Mouse (Mus musculus) CD8-positive naive resting alpha-beta T cell, adult 2 months (primary cell): ENCODE measurements around the gene Ctbp1.

ENCODE experiments used
- DNase-seq, 2 experiments: peaks; one replicate each; pipeline ENCODE4 v3.0.0; 2022; ENCODE audit warnings: low read depth in 2 of 2, low spot score in 2 of 2

The Ctbp1 gene

DNA sequence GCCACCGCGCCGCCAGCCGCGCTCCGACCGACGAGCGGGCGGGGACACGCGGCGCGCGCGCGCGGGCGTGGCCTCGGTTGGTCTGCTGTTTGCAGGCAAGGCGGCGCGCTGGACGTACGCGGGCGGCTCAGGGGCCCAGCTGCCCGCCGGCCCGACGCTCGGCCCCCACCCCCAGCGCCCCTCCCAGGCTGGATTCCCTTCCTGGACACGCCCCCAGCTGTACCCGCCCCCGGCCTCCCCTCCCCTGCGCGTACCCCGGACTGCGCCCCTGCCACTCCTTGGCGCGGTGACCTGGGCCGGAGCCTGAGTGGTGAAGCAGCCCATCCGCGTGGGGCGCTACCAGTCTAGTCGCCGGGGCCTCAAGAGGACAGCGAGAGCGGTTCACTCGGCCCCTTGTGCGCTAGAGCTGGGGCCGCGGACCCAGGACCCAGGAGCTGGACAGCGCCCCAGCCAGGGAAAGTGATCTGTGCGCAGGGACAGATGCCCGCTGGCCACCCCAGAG is at the start of gene Ctbp1:
Ctbp1 (minus strand) TSS at position 42 of the 502 bp plus-strand sequence.
- DNase-seq = peak; percentile 80 to 82

DNA sequence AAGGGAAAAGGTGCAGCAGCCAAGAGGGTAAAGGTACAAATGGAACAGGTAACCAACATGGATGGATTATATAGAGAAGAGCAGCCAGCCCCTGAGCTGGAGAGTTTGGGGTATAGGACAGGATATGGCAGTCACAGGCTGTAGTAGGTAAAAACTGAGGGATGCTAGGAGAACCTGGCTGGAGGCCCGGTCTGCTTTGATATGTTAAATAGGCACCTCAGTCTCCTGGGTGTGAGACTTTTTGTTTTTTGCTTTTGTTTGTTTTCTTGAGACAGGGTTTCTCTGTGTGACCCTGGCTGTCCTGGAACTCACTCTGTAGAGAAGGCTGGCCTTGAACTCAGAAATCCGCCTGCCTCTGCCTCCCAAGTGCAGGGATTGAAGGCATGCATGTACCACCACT is 49.7 kb upstream of the Ctbp1 start:
- no peak for DNase-seq

DNA sequence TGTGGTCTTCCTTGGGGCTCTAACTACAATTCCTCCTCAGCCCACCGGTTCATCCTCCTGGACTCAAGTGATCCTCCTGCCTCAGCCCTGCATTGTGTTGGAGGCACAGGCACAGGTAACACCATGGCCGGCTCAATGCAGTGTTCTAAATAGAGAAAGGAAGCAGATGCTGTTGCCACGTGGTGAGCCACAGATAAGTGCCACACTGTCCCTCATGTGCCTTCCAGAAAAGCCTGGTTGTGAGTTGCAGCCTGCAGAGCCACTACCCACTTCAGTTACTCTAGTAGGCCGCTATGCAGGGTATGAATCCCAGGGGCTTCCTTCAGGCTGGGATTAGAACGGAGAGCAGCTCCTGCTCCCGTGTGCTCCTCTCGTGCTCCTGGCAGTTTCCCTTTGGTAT is 37.4 kb upstream of the Ctbp1 start:
- DNase-seq = no peak

DNA sequence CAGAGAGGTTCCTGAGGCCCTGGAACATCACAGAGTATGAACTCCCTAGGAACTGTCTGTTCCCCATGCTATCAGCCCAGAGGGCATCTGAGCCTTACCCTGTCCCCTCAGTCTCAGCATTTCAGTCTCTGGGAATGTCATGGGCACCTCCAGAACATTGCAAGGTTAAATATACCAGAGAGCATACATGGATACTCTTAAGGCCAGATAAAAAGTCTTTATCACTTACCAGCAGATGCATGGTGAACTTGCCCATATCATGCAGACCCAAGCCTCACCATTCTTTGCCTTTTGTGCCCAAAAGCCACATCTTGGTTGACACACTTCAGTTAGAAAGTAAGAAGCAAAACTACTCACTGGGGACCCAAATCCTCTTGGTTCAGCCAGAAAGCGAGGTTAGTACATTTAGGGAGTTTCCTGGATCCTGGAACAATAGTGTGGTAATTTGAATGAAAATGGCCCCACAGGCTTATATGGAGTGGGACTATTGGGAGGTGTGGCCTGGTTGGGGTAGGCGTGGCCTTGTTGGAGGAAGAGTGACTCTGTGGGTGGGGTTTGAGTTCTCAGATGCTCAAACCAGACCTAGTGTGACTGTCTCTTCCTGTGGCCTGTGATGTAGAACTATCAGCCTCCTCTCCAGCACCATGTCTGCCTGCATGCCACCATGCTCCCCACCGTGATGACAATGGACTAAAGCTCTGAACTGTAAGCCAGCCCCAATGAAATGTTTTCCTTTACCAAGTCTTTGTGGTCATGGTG is 36.1 kb upstream of the Ctbp1 start:
- DNase-seq = no peak

DNA sequence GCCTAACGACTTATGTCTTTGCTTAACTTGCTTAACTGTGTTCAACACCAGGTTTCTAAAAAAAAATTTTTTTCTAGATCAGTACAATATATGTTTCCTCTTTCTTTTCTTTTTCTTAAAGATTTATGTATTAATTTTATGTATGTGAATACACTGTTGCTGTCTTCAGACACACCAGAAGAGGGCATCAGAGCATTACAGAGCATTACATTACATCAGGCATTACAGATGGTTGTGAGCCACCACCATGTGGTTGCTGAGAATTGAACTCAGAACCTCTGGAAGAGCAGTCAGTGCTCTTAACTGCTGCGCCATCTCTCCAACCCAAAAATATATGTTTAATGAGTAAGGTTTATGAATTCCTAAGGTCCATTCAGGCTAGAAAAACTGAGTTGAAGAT is 27.0 kb upstream of the Ctbp1 start:
- no peak for DNase-seq

DNA sequence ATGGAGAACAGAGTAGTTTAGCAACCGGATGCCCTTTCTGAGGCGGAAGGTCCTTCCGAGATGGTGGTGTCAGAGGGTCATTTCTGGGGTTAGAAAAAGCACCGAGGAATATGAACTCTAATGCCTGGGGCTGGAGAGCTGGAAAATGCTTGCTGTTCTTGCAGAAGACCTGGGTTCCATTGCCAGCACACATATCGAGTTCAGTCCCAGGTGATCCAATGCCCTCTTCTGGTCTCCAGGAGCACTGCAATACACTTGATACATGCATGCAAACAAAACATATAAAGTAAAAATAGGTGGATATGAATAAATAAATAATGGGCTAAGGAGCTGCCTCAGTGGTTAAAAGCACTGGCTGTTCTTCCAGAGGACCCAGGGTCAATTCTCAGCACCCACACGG is 22.4 kb upstream of the Ctbp1 start:
- DNase-seq = no peak

DNA sequence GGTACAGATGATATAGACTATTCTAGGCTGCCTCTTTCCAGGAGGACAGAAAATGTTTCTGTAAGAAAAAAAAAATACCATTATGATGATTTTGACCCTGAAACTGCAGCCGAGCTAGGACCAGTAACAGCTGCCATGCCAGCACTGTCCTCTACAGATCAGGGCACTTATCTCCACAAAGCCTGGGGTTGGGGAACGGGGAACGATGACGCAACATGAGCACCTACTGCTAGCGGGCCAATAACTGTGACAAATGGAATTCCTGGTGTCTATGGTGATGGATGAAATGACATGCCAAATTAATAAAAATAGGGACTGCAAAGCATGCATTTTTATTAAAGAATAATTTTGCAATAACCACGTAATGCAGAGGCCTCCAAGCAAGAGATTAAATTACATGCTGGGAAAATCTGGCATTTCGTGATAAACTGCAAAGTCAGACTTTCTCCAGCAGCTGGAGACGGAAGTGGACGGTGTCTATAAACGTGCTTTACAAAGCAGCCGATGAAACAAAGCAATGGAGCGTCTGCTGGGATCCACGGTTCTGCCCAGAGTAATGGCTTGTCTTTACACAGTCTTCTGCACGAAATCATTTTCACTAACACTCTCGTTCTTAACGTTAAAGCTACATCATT is 19.1 kb upstream of the Ctbp1 start:
- DNase-seq = no peak

DNA sequence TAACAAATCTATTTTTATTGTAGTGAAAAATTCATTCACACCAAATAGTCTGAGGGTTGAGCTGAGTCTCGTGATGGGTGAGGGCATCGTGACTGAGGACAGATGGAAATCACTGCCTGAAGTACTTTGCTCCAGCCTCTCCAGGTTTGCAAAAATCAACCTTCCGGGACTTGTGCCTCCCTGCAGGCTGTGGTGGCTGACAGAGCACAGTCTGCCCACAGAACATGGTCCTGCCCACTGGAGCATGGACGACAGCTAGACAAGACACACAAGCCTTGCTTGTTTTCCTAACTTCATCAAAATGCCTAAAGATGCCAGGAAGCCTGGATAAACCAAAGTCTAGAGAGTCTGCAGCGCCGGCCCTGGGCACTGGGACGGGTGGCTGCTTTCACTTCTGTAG is 9.2 kb upstream of the Ctbp1 start:
- no peak for DNase-seq

DNA sequence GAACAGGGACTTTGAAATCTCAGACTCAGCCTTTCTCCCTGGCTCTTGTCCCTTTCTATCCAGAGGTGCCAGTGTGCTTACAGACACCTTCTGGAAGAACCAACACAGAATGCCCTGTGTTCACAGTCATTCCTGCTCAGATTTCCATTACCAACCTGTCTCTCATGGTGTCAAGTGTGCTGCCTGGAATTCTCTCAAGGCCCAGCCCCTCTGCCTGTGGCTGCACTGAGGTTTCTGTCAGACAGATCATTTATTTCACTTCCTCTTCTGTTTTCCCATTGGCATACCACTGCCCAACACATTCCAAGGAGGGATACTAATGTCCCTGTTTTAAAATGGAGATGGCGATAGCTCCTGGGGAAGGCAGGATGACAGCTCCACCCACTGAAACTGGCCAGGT is 6.6 kb upstream of the Ctbp1 start:
- DNase-seq = no peak

DNA sequence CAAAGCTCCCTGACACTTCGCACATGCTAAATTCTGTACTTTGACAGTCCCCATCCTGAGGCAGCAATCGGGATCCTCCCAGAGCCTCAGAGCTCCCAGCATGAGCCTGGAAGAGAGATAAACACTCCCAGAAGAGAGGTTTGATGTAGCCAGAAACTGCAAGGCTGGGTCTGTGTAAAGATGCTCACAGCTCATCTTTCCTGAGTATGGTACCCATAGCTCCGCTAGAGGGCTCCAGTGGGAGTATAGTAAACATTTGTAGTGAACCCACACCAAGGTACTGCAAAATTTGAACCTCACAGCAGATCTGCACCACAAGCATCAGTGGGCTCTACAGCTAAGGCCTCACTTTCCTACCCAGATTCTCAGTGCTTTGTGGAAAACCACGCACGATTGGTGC is 4.2 kb upstream of the Ctbp1 start:
- DNase-seq = no peak

DNA sequence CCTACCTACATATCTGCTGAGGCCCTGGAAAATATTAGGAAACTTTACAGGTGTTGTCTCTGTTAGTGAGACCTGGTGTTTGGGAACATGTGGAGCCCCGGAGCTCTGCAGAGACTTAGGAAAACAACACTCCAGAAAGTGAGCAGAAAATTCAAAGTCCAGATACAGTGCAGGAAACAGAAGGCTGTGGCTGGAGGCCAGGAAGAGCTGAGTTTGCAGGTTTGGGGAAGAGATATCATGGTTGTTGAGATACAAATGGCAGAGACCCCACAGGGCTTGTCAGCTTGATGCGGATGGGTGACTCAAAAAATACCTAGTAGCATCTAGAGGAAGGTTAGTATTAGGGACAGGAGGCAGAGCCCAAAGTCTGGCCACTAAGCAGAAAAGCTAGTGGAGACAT is 2.5 kb upstream of the Ctbp1 start:
- no peak for DNase-seq

DNA sequence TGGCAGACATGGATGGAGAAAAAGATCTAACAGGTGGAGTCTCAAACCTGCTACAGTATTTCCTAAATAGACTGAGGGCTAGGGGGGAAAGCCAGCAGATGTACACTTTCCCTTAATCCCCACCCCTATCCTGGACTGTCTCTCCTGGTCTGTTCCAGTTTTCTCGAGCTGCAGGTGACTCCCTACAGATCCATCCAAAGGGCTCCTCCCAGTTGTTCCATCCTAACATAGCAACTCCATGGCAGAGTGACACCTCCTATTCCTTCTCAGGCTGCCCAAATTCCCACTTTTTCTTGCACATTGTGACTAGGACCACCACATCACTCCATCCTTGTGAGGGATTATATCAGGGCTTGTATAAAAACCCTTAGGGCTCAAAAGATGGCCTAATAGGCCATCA is 960 bp upstream of the Ctbp1 start:
- no peak for DNase-seq

DNA sequence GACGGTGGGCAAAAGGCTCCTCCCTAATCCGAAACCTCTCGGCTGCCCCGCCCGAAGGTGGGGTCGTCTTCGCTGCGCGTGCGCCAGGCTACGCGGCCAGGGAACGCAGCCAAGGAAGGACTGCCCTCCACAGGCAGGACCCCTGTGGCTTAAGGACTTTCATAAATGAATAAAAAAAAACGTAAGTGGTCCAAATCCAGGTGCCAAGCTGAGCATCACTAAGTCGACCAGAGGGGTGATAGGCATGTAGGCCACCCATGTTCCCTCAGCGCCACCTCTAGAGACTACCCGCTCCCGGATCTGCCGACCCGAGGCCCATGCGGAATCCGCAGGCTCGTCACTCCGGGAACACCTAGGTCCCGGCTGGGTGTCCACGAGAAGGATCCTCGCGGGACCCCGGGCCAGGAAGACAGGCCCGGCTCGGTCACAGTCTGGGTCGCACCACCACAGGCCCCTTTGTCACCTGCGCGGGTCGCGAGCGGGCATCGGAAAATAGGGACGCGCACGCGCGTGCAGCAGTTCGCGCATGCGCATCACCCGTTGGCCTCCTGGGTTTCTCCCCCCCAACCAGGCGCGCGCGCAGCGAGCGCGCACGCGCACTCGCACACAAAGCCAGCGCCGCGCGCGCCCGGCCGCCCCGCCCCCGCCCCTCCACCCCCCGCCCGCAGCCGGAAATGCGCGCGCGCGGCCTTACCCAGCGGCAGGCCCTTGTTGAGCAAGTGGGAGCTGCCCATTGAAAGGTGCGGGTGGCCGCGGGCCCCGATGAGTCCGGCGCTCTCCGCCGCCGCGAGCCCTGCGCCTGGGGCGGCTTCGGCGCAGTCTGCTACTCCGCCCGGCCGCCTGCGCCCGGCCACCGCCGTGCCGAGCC is 475 bp downstream of the Ctbp1 start:
- peak; percentile 88 to 89 for DNase-seq

DNA sequence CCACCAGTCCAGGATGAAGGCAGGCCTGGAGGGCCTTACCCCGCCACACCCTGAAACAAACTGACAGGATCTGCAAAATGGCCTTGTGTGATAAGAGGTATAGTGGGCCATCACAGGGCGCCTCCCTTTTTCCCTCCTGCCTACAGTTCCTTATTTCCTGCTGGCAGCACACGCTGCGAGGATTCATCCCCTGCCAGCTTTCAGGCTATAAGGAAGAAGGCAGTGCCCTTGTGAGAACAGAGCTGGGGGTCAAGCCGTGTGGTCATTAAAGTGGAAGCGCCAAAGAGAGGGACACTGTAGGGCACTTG is 1.1 kb downstream of the Ctbp1 start:
- no peak for DNase-seq

DNA sequence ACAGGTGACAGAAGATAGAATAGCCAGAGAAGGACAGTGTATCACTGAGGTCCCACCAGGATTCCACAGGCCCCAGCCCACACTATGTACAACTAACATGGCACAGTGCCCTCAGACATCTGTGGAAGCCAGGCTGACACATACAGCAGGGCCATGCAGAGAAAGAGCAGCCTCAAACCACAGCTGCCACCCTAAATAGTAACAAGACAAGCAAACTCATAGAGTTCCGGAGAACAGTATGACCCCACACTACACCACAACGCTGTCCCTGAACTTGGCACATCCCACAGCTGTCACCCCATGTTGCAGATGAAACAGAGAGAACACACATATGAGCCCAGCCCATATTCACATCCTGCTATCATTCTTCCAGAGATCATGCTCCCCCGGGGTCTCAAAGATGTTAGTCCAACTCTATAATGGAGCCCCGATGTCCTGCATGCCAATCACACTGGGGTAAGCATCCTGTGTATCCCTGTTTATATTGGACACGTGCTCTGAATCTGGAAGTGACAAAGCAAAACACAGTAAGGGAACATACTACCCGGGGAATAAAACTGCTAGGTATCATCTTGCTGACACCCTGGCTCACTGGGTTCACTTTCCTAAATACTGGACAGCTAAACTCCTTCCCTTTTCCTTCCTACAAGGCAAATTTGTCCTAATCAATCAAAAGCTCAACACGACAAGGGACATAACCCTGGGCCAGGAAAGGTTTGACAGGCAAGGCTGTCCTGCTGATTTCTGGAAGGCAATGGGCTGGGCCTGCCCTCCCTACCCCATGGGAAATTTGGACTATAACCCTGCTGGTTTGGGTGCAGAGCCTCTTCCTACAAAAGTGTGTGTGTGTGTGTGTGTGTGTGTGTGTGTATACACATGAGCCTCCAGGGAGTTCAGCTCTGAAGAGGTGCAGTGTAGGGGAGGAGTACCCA is 1.7 kb downstream of the Ctbp1 start:
- no peak for DNase-seq

DNA sequence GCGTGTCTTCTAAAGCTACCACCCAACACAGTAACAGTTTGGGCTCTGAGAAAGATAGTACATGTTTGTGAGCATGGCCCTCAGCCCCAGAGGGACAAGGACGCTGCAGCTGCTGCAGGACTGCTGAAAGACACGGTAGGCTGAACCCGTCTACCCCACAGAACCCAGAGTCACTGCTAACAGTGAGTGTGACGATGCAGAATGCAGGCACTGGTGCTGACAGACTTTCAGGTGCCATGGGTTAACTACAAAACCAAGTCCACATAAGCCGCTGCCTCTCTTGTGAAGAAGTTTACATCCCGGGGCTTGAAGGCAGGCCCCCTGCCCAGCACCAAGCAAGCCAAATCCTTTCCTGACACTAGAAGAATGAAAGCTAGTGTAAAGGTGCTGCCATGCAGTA is 2.6 kb downstream of the Ctbp1 start:
- DNase-seq = no peak

DNA sequence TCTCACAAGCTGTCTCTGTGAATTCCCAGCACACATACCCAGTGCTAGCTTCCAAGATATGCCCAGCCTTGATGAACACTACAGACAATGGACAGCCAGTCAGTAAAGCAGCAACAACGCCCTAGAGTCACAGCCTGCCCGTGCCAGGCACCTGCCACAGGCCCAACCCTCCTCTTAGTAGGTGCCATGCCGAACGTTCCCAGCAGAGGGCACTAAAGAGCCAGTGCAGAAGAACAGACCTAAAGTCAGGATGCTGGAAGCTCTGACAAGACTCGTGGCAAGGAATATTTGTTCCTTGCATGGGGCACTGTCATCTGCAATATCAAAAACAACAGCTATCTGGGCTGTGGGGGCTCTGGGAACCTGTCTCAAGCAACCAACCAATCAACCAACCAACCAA is 4.2 kb downstream of the Ctbp1 start:
- DNase-seq = peak; percentile 86 to 91

DNA sequence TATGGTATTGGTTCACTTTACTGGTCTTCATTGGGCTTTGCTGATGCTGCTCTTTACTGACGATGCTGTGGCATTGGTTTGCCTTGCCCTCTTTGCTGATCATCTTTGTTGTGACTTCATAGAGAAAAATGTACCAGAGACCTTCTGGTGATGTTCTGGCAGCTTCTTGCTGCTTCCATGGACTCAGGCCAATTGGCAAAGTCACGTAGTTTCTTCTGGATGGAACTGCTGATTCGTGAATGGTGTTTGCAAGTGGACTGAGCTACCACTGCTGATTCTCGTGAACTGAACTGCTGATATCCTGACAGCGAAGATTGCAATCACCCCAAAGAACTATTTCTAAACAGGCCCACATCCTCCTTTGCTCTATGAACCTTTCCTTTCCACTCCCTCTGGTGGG is 20.4 kb downstream of the Ctbp1 start:
- no peak for DNase-seq

DNA sequence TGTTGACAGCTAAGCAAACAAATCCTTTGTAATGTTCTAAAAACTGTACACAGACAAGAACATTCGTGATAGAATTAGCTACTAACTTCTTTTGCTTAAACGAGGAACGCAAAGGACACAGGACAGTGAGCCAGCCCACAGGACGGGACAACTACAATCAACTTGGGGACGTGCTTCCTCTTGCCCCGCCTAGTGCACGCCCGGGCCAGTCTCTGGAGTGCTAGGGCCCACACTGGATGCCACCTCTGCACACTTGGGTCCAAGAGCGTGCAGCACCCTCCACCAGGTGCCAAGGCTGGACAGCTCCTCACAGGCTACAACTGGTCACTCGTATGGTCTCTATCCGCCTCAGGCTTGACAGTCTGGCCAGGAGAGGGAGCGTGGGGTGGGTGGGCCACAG is 26.6 kb downstream of the Ctbp1 start:
- no peak for DNase-seq

DNA sequence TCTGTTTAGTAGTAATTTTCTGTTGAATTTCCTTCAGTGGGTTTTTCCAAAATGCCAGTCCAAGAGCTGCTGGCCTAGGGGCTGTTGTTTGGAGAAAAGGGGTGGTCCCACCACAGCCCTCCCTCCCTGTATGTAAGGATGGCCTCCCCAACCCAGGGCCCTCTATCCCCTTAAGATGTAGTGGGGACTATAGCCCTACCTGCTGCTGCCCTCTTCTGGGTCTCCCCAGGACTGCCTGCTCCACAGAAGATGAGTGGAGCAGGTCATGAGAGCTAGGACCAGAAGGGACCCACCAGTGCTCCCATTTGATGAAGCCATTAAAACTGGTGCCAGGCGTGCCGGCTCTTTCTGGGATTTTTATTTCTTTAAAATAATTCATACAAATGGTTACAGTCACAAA is 27.4 kb downstream of the Ctbp1 start:
- no peak for DNase-seq

DNA sequence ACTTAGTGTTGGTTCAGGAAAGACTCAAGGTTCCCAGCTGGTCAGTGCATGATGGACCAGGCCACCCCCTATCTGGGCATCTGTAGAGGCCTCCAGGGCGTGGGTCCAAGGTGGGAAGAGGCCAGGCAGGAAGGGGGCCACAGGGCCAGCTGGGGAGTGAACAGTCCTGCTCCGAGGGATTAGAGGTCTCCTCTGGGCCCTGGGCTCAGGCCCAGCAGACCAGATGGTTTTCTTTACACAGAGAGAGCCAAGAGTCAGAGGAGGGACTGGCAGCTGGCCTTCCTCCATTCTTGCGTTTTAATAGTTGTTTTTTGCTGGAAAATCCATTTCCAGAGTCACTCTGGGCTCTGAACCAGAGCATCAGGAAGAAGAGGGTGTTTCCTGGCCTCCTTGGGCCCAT is 29.1 kb downstream of the Ctbp1 start:
- DNase-seq = no peak
